Mouse (Mus musculus): ENCODE measurements around the gene Ky.

Ky gene

DNA sequence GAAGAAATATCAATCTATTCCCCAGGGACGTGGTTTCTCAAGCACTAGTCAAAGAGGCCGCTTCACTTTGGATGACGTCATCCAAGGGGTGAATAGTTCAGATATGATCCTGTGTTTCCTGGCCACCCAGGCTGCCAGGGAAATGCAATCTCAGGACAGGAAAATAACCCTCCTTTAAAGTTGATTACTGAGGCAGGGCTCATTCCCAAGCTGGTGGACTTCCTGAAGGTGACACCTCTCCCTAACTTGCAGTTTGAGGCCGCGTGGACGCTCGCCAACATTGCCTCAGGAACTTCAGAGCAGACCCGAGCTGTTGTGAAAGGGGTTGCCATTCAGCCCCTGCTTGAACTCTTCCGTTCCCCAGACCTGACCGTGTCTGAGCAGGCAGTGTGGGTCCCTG is 46.2 kb downstream of the Ky start:
- 75% methylated on average over 10 of the region's 10 CpGs for WGBS

GRCm38 (mm10) chr9:102553781-102554180 is 48.2 kb downstream of the Ky start:
- 90% methylated on average over 3 of the region's 3 CpGs for WGBS

GRCm38 (mm10) chr9:102558463-102558862 is 52.9 kb downstream of the Ky start:
- 92% methylated on average over 3 of the region's 3 CpGs for WGBS

- 80% methylated on average over 5 of the region's 5 CpGs for WGBS
Measured at GRCm38 (mm10) chr9:102572888-102573287, 67.3 kb downstream of the Ky start.

DNA sequence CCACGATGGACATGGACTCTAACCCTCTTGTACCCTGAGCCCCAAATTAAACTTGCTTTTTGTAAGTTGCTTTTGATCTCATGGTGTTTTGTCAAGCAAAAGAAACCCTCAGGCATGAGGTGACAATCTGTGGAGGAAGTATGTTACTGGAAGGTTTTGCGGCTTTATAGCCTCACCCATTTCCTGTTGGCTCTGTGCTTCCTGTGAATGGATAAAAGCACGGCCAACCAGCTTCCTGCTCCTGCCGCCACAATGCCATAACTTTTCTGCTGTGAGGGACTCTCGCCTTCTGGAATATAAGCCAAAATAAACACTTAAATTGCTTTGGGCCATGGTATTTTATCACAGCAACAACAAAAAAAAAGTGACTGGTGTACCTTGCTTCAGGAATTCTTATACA is 71.9 kb downstream of the Ky start:
- WGBS, result 76% methylated on average over 5 of the region's 5 CpGs

GRCm38 (mm10) chr9:102581921-102582469 is 76.4 kb downstream of the Ky start:
- 66% methylated on average over 12 of the region's 12 CpGs for WGBS

DNA sequence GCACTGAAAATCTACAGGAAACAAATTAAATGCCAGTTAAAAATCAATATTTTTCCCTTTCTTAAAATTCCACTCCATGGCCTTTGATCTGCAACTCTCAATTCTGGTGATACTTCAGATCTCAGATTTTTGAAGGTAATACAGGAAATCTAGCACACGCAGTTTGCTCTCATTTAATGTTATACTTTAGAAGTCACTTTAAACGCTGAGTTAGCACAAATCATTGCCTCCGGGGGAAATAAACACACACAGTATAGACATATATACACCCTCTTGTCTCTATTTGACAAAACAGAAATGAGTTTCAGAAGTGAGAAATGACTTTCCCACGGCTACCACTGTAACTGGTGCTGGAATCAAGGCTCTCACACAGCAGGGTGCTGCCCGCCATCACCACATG is 81.8 kb downstream of the Ky start:
- 81% methylated on average over 5 of the region's 5 CpGs for WGBS

- 40% methylated on average over 6 of the region's 6 CpGs for WGBS
Measured at GRCm38 (mm10) chr9:102594667-102595393, 89.3 kb downstream of the Ky start.
